Mouse (Mus musculus) adrenal gland, adult 18-20 months (tissue): ENCODE measurements around the gene Thnsl2. TPM values are rescaled to one million over a fixed set of nuclear protein-coding genes. Genes with fewer than 3 reads are reported as not detected.
A peak's percentile ranks its signal among the peaks of the same experiment; 100 is the strongest.

Experiments
- DNase-seq, 2 experiments: peaks; one replicate each; pipeline ENCODE4 v3.0.0; 2021 to 2022; ENCODE audit warnings: low spot score in 2 of 2
- long read RNA-seq, 2 experiments: library from polyadenylated mRNA; stranded (forward); transcript quantifications; one replicate each; pipeline ENCODE4 v2.0.0; 2021
- total RNA-seq, 2 experiments: library from RNA; stranded (reverse); gene quantifications; 1 replicate in 1 of 2; 2 replicates in 1 of 2; pipeline ENCODE4 v1.2.3; 2021

The Thnsl2 gene
- total RNA-seq, result 10 to 100 TPM; 16.6 to 17.3 TPM
- long read RNA-seq, experiment 1, transcript Thnsl2-202 (9 exons, 2,077 nt), result major isoform, 12 of 13 reads
- long read RNA-seq, experiment 1, partial matches to known transcripts, result 1 of 13 reads
- long read RNA-seq, experiment 1, other reads (novel, unspliced or antisense), result 0 of 13 reads
- long read RNA-seq, experiment 2, transcript Thnsl2-202 (9 exons, 2,077 nt), result major isoform, 33 of 44 reads
- long read RNA-seq, experiment 2, partial matches to known transcripts, result 4 of 44 reads
- long read RNA-seq, experiment 2, other reads (novel, unspliced or antisense), result 5 of 44 reads

- DNase-seq, result peak; percentile 63 to 69
Observed at GRCm38 (mm10) chr6:71143894-71144455, at the start of gene Thnsl2. Gene Thnsl2, minus strand, starts transcription at chr6:71144439.

GRCm38 (mm10) chr6:71193151-71193740 lies 49.0 kb upstream of the Thnsl2 start:
- no peak for DNase-seq

DNA sequence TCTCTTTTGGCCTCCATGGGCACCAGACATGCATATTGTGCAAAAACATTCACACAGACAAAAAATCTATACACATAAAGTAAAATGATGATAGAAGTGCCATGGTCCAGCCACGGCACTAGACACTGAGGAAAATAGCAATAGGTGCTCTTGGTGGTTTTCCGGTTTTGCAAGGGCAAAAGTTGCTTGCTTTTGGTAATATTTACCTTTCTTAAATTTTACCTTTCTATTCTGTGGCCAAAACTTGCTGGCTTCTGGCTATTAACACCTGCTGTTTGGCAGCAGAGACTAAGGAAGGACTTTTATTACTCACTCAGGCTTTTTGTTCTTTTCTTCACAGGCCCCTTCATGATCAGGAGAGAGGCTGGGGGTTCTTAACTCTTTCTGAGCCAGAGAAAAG lies 46.3 kb upstream of the Thnsl2 start:
- no peak for DNase-seq

GRCm38 (mm10) chr6:71189578-71189977 lies 45.3 kb upstream of the Thnsl2 start:
- no peak for DNase-seq

DNA sequence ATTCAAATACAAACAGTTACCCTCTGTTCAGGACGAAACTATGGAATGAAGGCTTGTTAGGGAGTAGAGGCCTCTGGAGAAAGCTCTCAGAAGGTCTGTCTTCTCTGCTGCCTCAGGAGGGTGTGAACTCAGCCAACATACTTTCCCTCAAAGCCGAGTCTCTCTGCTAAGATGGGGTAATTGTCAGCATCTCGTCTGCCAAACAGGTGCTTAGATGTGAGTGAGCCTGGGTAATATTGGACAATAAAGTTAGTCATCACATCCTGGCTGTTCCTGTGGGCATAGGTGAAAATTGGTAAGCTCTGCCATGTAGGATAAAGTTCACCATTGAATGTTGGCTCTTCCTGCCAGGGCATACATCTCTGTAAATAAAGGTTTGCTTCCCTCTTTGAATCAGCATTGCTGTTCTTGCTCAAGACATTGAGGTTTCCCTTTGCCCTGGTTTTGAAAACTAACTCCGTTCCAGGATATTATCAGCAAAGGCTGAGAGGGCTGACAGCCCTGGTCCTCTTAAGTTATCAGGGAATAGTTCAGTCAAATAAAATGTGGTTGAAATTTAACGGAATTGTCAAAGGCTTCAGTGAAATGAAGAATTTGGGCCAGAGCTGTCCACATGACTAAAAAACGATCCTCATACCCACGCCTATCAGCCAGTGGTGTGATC lies 40.8 kb upstream of the Thnsl2 start:
- DNase-seq, result no peak

DNA sequence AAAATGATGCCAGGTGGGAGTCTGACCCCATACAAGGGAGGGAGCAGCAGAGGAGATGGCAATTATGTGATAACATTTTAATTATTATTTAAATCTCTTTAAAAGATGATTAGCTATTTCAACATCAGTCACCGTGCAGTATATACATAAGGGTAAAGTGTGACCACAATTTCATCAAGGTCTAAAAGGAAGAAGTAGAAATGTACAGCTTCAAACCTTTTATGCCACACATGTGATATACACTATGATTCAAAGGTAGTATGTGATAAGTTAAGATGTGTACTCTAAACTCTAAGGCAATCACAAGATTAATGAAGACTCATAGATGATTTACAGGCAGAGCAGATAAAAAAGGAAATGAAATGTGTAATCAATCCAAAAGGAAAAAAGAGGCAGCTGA lies 36.4 kb upstream of the Thnsl2 start:
- no peak for DNase-seq

- no peak for DNase-seq
Observed at GRCm38 (mm10) chr6:71172812-71173580, 28.8 kb upstream of the Thnsl2 start.

DNA sequence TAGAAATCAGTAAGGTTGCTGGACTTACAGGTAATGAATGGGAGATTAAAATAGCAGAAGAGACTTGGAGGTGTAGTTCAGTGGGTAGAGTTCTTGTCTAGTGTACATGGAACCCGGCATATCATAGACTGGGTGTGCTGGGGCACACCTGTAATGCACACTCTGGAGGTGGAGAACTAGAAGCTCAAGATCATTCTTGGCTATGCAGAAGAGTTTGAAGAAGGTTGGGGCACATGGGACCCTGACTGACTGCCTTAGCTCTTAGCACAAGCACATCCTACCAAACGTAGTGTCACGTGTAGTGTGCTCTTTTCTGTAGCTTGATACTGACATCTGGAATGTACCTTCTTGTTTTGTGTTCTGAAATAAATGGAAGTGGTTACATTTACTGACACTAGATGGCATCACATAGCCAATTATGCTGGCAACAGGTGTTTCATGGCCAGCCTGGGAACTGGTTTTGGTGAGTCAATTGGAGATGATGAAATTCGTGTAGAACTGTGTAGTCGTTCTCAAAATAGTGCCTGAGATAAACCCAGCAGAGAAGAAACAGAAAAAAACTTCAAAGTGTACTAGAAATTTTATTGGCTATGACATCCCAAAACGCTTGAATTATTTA lies 22.4 kb upstream of the Thnsl2 start:
- DNase-seq, result no peak

- no peak for DNase-seq
Observed at GRCm38 (mm10) chr6:71164394-71164793, 20.2 kb upstream of the Thnsl2 start.

DNA sequence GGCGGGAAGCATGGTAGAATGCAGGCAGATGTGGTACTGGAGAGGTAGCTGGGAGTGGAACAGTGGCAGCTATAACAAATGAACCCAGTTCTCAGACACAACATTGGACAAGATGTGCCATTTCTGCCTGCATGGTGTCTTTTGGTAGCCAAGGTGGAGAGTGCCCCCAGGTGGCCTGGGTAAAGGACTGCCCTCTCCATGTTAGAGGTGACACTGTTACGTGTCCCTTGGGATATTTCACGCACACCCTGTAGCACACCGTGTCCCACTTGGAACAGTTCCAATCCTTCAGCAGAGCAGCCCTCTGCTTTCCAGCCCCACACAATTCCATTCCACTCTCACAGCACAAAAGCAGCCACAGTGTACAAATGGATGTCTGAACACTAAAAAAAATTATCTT lies 18.0 kb upstream of the Thnsl2 start:
- no peak for DNase-seq

- DNase-seq, result no peak
Observed at GRCm38 (mm10) chr6:71161290-71161689, 17.1 kb upstream of the Thnsl2 start.

DNA sequence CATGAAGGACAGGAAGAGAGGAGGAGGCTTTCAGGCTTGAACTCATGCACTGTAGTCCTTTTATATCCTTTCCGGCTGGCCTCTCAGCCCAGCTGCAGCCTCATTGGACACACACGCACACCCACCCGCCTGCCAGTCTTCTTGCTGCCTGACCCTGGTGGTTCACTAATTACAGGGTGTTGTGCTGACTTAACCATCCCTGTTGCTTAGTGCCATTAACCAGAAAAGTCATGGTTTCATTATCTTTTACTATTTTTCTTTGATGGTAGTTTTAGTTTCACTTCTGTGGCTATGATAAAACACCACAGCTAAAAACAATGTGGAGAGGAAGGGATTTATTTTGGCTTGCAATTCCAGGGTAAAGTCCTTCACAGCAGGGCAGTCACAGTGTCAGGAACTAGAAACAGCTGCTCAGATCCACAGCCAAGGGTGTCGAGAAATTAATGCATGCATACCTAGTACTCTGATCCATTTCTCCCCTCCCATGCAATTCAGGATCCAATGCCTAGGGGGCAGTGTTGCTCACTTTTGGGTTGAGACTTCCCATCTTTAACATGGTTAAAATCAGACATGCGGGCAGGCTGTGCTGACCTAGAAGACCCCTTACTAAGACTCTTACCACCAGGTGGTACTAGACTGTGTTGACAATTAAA lies 12.6 kb upstream of the Thnsl2 start:
- DNase-seq, result peak; percentile 16 to 39

- DNase-seq, result no peak
Observed at GRCm38 (mm10) chr6:71154861-71155260, 10.6 kb upstream of the Thnsl2 start.

DNA sequence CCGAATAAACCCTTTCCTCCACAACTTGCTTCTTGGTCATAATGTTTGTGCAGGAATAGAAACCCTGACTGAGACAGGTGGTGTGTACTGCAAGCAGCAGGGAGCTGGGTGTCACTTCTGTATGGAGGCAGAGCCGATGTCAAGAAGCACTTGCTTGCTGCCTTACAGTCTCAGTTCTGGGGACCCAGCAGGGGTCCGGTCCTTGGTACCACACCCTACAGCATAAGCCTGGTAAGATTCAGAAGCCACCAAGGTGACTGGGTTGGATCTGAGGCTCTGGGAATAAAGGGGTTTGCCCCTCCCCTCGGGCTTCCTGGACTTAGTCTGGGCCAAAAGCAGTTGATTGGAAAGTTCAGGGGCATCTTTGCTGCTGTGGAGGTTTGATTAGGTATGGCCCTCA lies 9.2 kb upstream of the Thnsl2 start:
- DNase-seq, result no peak

GRCm38 (mm10) chr6:71151098-71151497 lies 6.9 kb upstream of the Thnsl2 start:
- no peak for DNase-seq

DNA sequence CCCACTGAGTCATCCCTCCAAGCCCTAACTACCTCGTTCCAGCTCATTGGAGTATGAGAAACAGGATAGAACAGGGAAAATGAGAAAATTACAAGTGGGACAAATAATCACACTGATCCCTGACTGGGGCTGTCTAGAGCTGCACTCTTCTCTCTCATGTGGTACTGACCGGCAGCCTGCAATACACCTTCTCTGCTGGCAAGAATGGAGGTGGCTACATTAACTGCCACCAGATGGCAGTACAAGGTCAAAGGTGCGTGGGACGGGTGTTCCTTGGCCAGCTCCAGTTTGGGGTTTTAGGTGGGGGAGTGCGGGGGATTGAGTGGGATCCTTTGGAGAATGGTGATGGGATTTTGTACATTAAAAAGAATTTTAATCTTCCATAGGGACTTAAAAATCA lies 5.3 kb upstream of the Thnsl2 start:
- DNase-seq, result peak; percentile 40 to 42

GRCm38 (mm10) chr6:71148336-71148735 lies 4.1 kb upstream of the Thnsl2 start:
- DNase-seq, result no peak

GRCm38 (mm10) chr6:71145288-71145989 lies 1.2 kb upstream of the Thnsl2 start:
- DNase-seq, result no peak

- peak in 1 of 2 experiments; percentile 13 for DNase-seq
Observed at GRCm38 (mm10) chr6:71143154-71143893, 915 bp downstream of the Thnsl2 start.
